Mouse (Mus musculus) forebrain, embryonic 11.5 days (tissue): ENCODE results near the gene Smg6. TPM values are rescaled to one million over a fixed set of nuclear protein-coding genes. Genes with fewer than 3 reads are reported as not detected.

Experiments
- ATAC-seq: fragments of 200-750 bp; cut with Nextera tagmentation; replicated peaks from 2 replicates; pipeline ENCODE4 v1.8.0; 2017; ENCODE audit warnings: moderate TSS enrichment; ENCODE audit not compliant: low FRiP score
- DNase-seq: peaks from one replicate; pipeline ENCODE4 v3.0.0-alpha.2; 2017; ENCODE audit warnings: low spot score
- H3K27ac ChIP-seq: fragments of 300-500 bp; sonication (generic); 2 replicates; pipeline ENCODE4 v1.5.1; 2014; ENCODE audit warnings: low read depth, low read length
- H3K27me3 ChIP-seq: fragments of 300-500 bp; sonication (generic); 2 replicates; pipeline ENCODE4 v1.6.1; 2014; ENCODE audit warnings: mild to moderate bottlenecking, low read length, mixed read lengths; ENCODE audit not compliant: control insufficient read depth, insufficient read depth
- H3K36me3 ChIP-seq: fragments of 300-500 bp; sonication (generic); 2 replicates; pipeline ENCODE4 v1.6.1; 2014; ENCODE audit warnings: mild to moderate bottlenecking, low read length, moderate library complexity, mixed read lengths; ENCODE audit not compliant: control insufficient read depth, insufficient read depth
- H3K4me1 ChIP-seq: fragments of 300-500 bp; sonication (generic); replicated peaks from 2 replicates; pipeline ENCODE4 v1.6.1; 2014; ENCODE audit warnings: low read length, mixed read lengths; ENCODE audit not compliant: control insufficient read depth, insufficient read depth
- H3K4me2 ChIP-seq: fragments of 300-500 bp; sonication (generic); 2 replicates; pipeline ENCODE4 v1.6.1; 2014; ENCODE audit warnings: low read depth, mild to moderate bottlenecking, low read length, moderate library complexity, mixed read lengths; ENCODE audit not compliant: severe bottlenecking
- H3K4me3 ChIP-seq: fragments of 300-500 bp; sonication (generic); 2 replicates; pipeline ENCODE4 v1.5.1; 2014; ENCODE audit warnings: low read depth, low read length
- H3K9ac ChIP-seq: fragments of 300-500 bp; sonication (generic); 2 replicates; pipeline ENCODE4 v1.6.1; 2014; ENCODE audit warnings: low read length
- H3K9me3 ChIP-seq: fragments of 300-500 bp; sonication (generic); 2 replicates; pipeline ENCODE4 v1.6.1; 2016; ENCODE audit warnings: low read length, mixed read lengths; ENCODE audit not compliant: control insufficient read depth
- WGBS: fragments of 180-500 bp; shearing (Covaris S2); extraction: QIAGEN DNeasy Blood & Tissue Kit; methylation state at CpG from one replicate; pipeline ENCODE4 v1.1.7; 2014; 5-methylcytosine and 5-hydroxymethylcytosine counted together
- polyA plus RNA-seq: library from polyadenylated mRNA; unstranded; fragments of >200 nt; fragmentation: Nextera tagmentation; extraction: Ambion mirVana; gene quantifications from 2 replicates; pipeline ENCODE4 v1.2.1, GENCODE M21; 2014

Smg6 gene
- polyA plus RNA-seq, 1 experiment from 2014 or later = 19.8 TPM

GRCm38 (mm10) chr11:75072932-75073625, 147.5 kb downstream of the Smg6 start:
- 85% methylated on average over 2 of the region's 2 CpGs for WGBS
- no peak overlapping the region for H3K4me3 ChIP-seq
- DNase-seq (no peak), ATAC-seq (no peak)
- H3K27me3 ChIP-seq = no peaks in the 10 kb centered on the region
- no peak overlapping the region for H3K27ac ChIP-seq
- no peak overlapping the region for H3K4me2 ChIP-seq
- H3K36me3 ChIP-seq = no peaks in the 10 kb centered on the region
- no peak overlapping the region for H3K9ac ChIP-seq
- no peaks in the 10 kb centered on the region for H3K4me1 ChIP-seq
- no peaks in the 10 kb centered on the region for H3K9me3 ChIP-seq

- H3K4me3 ChIP-seq = no peak overlapping the region
- no peaks in the 10 kb centered on the region for H3K27me3 ChIP-seq
- no peaks in the 10 kb centered on the region for H3K36me3 ChIP-seq
- no peak for ATAC-seq
- no peak overlapping the region for H3K27ac ChIP-seq
- WGBS = 95% methylated on average over 2 of the region's 2 CpGs
- H3K9me3 ChIP-seq = no peaks in the 10 kb centered on the region
- no peak for DNase-seq
- no peak overlapping the region for H3K4me2 ChIP-seq
- no peak overlapping the region for H3K9ac ChIP-seq
- H3K4me1 ChIP-seq = no peaks in the 10 kb centered on the region
Observed at GRCm38 (mm10) chr11:75073696-75074095, 148.1 kb downstream of the Smg6 start.

- Histone ChIP-seq H3K4me1 (no peaks in the 10 kb centered on the region), H3K36me3 (no peaks in the 10 kb centered on the region), H3K4me3 (no peak overlapping the region), H3K4me2 (no peak overlapping the region), H3K9ac (no peak overlapping the region), H3K27ac (no peak overlapping the region), H3K9me3 (no peaks in the 10 kb centered on the region), H3K27me3 (no peaks in the 10 kb centered on the region)
- ATAC-seq (no peak), DNase-seq (no peak)
- 75% methylated on average over 2 of the region's 2 CpGs for WGBS
Observed at GRCm38 (mm10) chr11:75074543-75074942, 148.9 kb downstream of the Smg6 start.

- no peaks in the 10 kb centered on the region for H3K36me3 ChIP-seq
- no peak overlapping the region for H3K27ac ChIP-seq
- ATAC-seq (no peak), DNase-seq (no peak)
- H3K27me3 ChIP-seq = no peaks in the 10 kb centered on the region
- 91% methylated on average over 2 of the region's 2 CpGs for WGBS
- no peak overlapping the region for H3K9ac ChIP-seq
- H3K4me2 ChIP-seq = no peak overlapping the region
- H3K4me1 ChIP-seq = no peaks in the 10 kb centered on the region
- H3K4me3 ChIP-seq = no peak overlapping the region
- H3K9me3 ChIP-seq = no peaks in the 10 kb centered on the region
Observed at GRCm38 (mm10) chr11:75078616-75079015, 153.0 kb downstream of the Smg6 start.

GRCm38 (mm10) chr11:75083031-75083430, 157.4 kb downstream of the Smg6 start:
- no peak for ATAC-seq
- Histone ChIP-seq H3K9me3 (no peaks in the 10 kb centered on the region), H3K4me2 (no peak overlapping the region), H3K36me3 (no peaks in the 10 kb centered on the region), H3K27me3 (no peaks in the 10 kb centered on the region), H3K9ac (no peak overlapping the region), H3K4me1 (no peaks in the 10 kb centered on the region), H3K27ac (no peak overlapping the region), H3K4me3 (no peak overlapping the region)
- WGBS = 81% methylated on average over 1 of the region's 1 CpGs
- no peak for DNase-seq

GRCm38 (mm10) chr11:75092159-75092558, 166.5 kb downstream of the Smg6 start:
- Histone ChIP-seq H3K4me3 (no peak overlapping the region), H3K4me2 (no peak overlapping the region), H3K9me3 (no peaks in the 10 kb centered on the region), H3K4me1 (no peaks in the 10 kb centered on the region), H3K27me3 (no peaks in the 10 kb centered on the region), H3K36me3 (no peaks in the 10 kb centered on the region), H3K27ac (no peak overlapping the region), H3K9ac (no peak overlapping the region)
- WGBS = 85% methylated on average over 3 of the region's 3 CpGs
- ATAC-seq (no peak), DNase-seq (no peak)

GRCm38 (mm10) chr11:75092656-75093055, 167.0 kb downstream of the Smg6 start:
- no peak for ATAC-seq
- Histone ChIP-seq H3K27ac (no peak overlapping the region), H3K4me2 (no peak overlapping the region), H3K4me3 (no peak overlapping the region), H3K4me1 (no peaks in the 10 kb centered on the region), H3K9me3 (no peaks in the 10 kb centered on the region), H3K9ac (no peak overlapping the region), H3K36me3 (no peaks in the 10 kb centered on the region), H3K27me3 (no peaks in the 10 kb centered on the region)
- DNase-seq = no peak
- WGBS = 84% methylated on average over 5 of the region's 5 CpGs

GRCm38 (mm10) chr11:75094759-75095158, 169.1 kb downstream of the Smg6 start:
- H3K4me1 ChIP-seq = no peaks in the 10 kb centered on the region
- H3K36me3 ChIP-seq = no peaks in the 10 kb centered on the region
- DNase-seq (no peak), ATAC-seq (no peak)
- no peaks in the 10 kb centered on the region for H3K9me3 ChIP-seq
- 98% methylated on average over 1 of the region's 1 CpGs for WGBS
- no peaks in the 10 kb centered on the region for H3K27me3 ChIP-seq
- no peak overlapping the region for H3K9ac ChIP-seq
- H3K27ac ChIP-seq = no peak overlapping the region
- no peak overlapping the region for H3K4me2 ChIP-seq
- H3K4me3 ChIP-seq = no peak overlapping the region

- 87% methylated on average over 5 of the region's 5 CpGs for WGBS
- Histone ChIP-seq H3K4me3 (no peak overlapping the region), H3K27ac (no peak overlapping the region), H3K9me3 (no peaks in the 10 kb centered on the region), H3K4me2 (no peak overlapping the region), H3K9ac (no peak overlapping the region), H3K36me3 (no peaks in the 10 kb centered on the region), H3K4me1 (no peaks in the 10 kb centered on the region), H3K27me3 (no peaks in the 10 kb centered on the region)
- no peak for DNase-seq
- ATAC-seq = no peak
Observed at GRCm38 (mm10) chr11:75102763-75103339, 177.2 kb downstream of the Smg6 start.
